Mouse (Mus musculus): ENCODE data around the gene Gm10959. TPM values are rescaled to one million over a fixed set of nuclear protein-coding genes. Genes with fewer than 3 reads are reported as not detected.
A peak's percentile ranks its signal among the peaks of the same experiment; 100 is the strongest.
"Not testable (repeated sequence)": the region's sequence is repeated elsewhere in the genome, so short reads cannot be mapped to it uniquely, and the experiment has no call there.

Gm10959 gene
- polyA plus RNA-seq (2012; rRNA removed): not detected in 2 replicates

DNA sequence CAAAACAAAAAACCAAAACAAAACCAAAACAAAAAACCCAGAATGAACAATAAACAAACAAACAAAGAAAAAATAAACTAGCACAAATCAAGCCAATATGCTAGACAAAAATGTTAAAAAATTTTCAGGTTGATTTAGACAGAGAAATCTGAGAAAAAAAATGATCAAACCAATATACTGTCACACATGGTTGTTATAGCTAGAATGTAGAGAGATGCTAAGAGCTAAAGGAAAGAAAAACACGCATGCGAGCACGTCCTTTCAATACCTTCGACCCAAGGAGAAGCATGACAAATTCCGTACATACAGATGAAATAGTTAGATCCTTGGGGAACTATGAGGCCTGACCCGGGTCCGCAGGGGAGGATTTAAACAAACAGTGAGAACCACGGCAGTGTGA is at the start of gene Gm10959:
Gm10959 (minus strand) TSS at position 101 of the 400 bp plus-strand sequence.
- H3K36me3 ChIP-seq (ENCODE audit: control insufficient read depth, insufficient read depth, low read length): no peaks in the 10 kb centered on the region
- TF ChIP-seq POLR2A (IDR thresholded peaks at IDR 0.05; ENCODE audit: low read depth, low read length): no peak
- TF ChIP-seq CTCF (conservative IDR thresholded peaks at IDR 0.05; ENCODE audit: insufficient read depth, insufficient read length, low read depth, low read length): no peak
- WGBS: 74% methylated on average over 8 of the region's 8 CpGs
- no peaks in the 10 kb centered on the region for H3K27me3 ChIP-seq (replicated peaks; ENCODE audit: control insufficient read depth, insufficient read depth, low read length)
- H3K4me3 ChIP-seq (ENCODE audit: insufficient read depth, low read depth, low read length): no peak within 1 kb of the TSS
- no peak for DNase-seq
- no peak within 1 kb of the TSS for H3K27ac ChIP-seq (ENCODE audit: insufficient read depth, low read depth, low read length)
- peaks cover 11% of the 10 kb centered on the region for H3K4me1 ChIP-seq (ENCODE audit: control insufficient read depth, insufficient read depth, low read length)

DNA sequence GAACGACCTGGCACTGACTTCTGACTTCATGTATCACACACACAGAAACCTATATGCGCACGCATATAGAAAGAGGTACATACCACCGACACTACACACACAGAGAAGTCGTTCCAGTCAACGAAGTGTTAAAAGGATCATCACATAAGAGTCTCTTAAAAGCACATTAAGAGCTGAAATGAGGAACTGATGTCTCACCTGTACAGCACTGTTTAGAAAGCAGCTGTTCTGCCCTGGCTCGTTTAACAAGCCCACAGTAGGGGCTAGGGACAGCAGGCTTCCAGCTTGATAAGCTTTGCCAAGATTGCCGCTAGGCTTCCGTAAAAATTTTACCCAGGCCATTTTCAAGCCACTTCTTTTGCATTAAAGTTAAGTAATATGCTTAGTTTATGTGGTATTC is 49.2 kb upstream of the Gm10959 start:
- no peaks in the 10 kb centered on the region for H3K27me3 ChIP-seq (replicated peaks; ENCODE audit: control insufficient read depth, insufficient read depth, low read length)
- no peak overlapping the region for H3K4me3 ChIP-seq (ENCODE audit: insufficient read depth, low read depth, low read length)
- TF ChIP-seq POLR2A (IDR thresholded peaks at IDR 0.05; ENCODE audit: low read depth, low read length) (no peak), CTCF (conservative IDR thresholded peaks at IDR 0.05; ENCODE audit: insufficient read depth, insufficient read length, low read depth, low read length) (no peak)
- no peaks in the 10 kb centered on the region for H3K4me1 ChIP-seq (ENCODE audit: control insufficient read depth, insufficient read depth, low read length)
- H3K27ac ChIP-seq (ENCODE audit: insufficient read depth, low read depth, low read length): no peak overlapping the region
- H3K36me3 ChIP-seq (ENCODE audit: control insufficient read depth, insufficient read depth, low read length): peaks cover 2% of the 10 kb centered on the region; the same call in 1 of the 2 replicates
- WGBS: 91% methylated on average over 9 of the region's 9 CpGs
- DNase-seq: no peak

DNA sequence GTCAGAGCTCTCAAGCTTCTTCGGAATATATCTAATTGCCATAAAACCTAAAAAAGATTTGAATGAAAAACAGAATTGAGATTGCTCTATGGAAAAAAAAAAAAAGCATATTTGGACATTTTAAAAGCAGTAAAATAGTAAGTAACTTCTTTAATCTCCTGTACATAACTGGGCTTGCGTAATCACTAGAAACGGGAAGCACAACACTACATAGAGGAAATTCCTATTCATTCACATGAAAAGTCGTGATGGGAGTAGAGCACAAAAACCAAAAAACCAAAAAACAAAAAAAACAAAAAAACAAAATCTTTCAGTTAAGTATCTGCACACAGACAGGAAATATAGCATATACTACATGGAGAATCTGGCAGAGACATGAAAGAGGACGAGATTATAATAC is 45.1 kb upstream of the Gm10959 start:
- no peaks in the 10 kb centered on the region for H3K27me3 ChIP-seq (replicated peaks; ENCODE audit: control insufficient read depth, insufficient read depth, low read length)
- H3K4me3 ChIP-seq (ENCODE audit: insufficient read depth, low read depth, low read length): no peak overlapping the region
- H3K36me3 ChIP-seq (ENCODE audit: control insufficient read depth, insufficient read depth, low read length): peaks cover 3% of the 10 kb centered on the region
- no peaks in the 10 kb centered on the region for H3K4me1 ChIP-seq (ENCODE audit: control insufficient read depth, insufficient read depth, low read length)
- H3K27ac ChIP-seq (ENCODE audit: insufficient read depth, low read depth, low read length): no peak overlapping the region
- WGBS: 80% methylated on average over 5 of the region's 5 CpGs
- DNase-seq: no peak
- TF ChIP-seq POLR2A (IDR thresholded peaks at IDR 0.05; ENCODE audit: low read depth, low read length) (no peak), CTCF (conservative IDR thresholded peaks at IDR 0.05; ENCODE audit: insufficient read depth, insufficient read length, low read depth, low read length) (no peak)

DNA sequence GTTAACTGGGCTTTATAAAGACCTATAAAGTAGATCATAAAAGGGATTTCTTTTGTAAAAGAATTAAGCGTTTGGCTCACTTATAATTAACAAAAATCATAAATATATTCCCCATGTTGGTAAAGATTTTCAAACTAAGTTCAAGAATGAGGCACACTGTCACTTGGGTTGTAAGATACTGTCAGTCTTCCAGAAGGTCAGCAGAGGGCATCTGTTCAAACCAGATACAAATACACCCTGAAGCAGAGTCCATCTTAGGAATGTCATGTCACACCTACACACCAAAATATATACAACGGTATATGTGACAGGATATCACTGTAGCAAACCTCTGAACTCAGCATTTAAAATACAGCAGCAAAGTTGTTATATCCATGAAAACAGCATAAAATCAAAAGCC is 31.0 kb upstream of the Gm10959 start:
- no peaks in the 10 kb centered on the region for H3K27me3 ChIP-seq (replicated peaks; ENCODE audit: control insufficient read depth, insufficient read depth, low read length)
- H3K4me3 ChIP-seq (ENCODE audit: insufficient read depth, low read depth, low read length): no peak overlapping the region
- H3K27ac ChIP-seq (ENCODE audit: insufficient read depth, low read depth, low read length): no peak overlapping the region
- no peak for DNase-seq
- no peaks in the 10 kb centered on the region; the same call in none of the 2 replicates for H3K36me3 ChIP-seq (ENCODE audit: control insufficient read depth, insufficient read depth, low read length)
- WGBS: 87% methylated on average over 2 of the region's 2 CpGs
- TF ChIP-seq CTCF (conservative IDR thresholded peaks at IDR 0.05; ENCODE audit: insufficient read depth, insufficient read length, low read depth, low read length) (no peak), POLR2A (IDR thresholded peaks at IDR 0.05; ENCODE audit: low read depth, low read length) (no peak)
- H3K4me1 ChIP-seq (ENCODE audit: control insufficient read depth, insufficient read depth, low read length): no peaks in the 10 kb centered on the region

DNA sequence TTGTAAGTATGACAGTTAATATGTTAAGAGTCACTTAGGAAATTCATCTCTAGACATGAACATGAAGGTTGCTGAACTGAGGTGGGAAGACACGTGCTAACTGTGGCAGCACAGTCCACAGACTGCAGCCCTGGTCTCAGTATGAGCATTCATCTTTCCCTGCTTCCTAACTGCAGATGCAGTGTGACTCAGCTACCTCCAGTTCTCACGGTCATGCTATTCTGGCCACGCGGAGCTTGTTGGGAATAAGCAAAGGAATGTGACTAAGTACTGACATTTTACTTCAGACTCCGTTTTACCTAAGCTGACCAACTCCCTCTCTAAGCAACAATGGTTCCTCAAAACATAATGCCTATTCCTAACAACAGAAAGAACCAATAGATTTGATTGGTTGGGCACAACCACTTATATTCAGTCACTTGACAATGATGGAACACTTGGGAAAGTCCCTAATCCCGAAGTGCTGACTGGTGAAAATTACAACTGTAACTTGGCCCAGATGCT is 24.3 kb upstream of the Gm10959 start:
- Histone ChIP-seq H3K27ac (ENCODE audit: insufficient read depth, low read depth, low read length) (no peak overlapping the region), H3K36me3 (ENCODE audit: control insufficient read depth, insufficient read depth, low read length) (no peaks in the 10 kb centered on the region; the same call in 1 of the 2 replicates), H3K4me3 (ENCODE audit: insufficient read depth, low read depth, low read length) (no peak overlapping the region), H3K27me3 (replicated peaks; ENCODE audit: control insufficient read depth, insufficient read depth, low read length) (no peaks in the 10 kb centered on the region), H3K4me1 (ENCODE audit: control insufficient read depth, insufficient read depth, low read length) (no peaks in the 10 kb centered on the region; the same call in 1 of the 2 replicates)
- TF ChIP-seq POLR2A (IDR thresholded peaks at IDR 0.05; ENCODE audit: low read depth, low read length): no peak
- no peak for TF ChIP-seq CTCF (conservative IDR thresholded peaks at IDR 0.05; ENCODE audit: insufficient read depth, insufficient read length, low read depth, low read length)
- no peak for DNase-seq
- 57% methylated on average over 6 of the region's 6 CpGs for WGBS

DNA sequence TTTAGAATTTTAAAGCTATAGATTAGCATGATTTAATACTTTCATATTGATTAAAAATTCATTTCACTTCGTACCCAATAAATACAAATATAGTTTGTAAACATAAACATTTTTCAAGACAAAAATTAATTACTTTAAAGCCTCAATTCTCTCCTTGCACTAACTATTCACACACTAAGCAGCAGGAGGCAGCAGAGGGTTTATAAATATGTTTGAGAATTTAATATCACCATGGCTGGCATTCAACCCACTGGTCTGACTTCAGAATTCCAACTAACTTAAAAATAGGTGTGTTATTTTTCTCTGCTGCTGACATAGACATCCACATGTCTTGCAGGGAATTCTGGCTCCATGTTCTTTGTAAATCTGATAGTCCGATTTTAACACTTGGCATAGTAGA is 20.1 kb upstream of the Gm10959 start:
- no peak overlapping the region for H3K27ac ChIP-seq (ENCODE audit: insufficient read depth, low read depth, low read length)
- 85% methylated on average over 2 of the region's 2 CpGs for WGBS
- H3K27me3 ChIP-seq (replicated peaks; ENCODE audit: control insufficient read depth, insufficient read depth, low read length): no peaks in the 10 kb centered on the region
- no peak for TF ChIP-seq POLR2A (IDR thresholded peaks at IDR 0.05; ENCODE audit: low read depth, low read length)
- no peak for TF ChIP-seq CTCF (conservative IDR thresholded peaks at IDR 0.05; ENCODE audit: insufficient read depth, insufficient read length, low read depth, low read length)
- no peak overlapping the region for H3K4me3 ChIP-seq (ENCODE audit: insufficient read depth, low read depth, low read length)
- peaks cover 4% of the 10 kb centered on the region; the same call in 1 of the 2 replicates for H3K36me3 ChIP-seq (ENCODE audit: control insufficient read depth, insufficient read depth, low read length)
- no peaks in the 10 kb centered on the region; the same call in 1 of the 2 replicates for H3K4me1 ChIP-seq (ENCODE audit: control insufficient read depth, insufficient read depth, low read length)
- DNase-seq: peak; percentile 39

DNA sequence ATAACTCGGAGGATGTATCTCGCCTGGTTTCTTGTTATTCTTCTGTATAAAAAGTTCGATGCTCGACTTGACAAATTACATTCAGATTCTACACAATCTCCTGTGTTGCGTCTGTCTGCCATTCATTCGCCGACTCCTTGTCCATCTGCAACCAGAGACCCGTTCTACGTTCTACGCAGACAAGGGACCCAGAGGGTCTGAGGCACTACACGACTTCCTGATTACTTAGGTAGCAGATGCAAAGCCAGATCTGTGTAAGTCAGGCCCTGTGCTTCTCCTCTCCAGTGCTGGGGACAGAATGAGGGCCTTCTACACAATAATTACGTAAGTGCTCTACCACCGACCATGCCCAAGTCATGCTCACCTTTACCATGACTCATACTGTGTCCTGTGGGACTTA is 18.0 kb upstream of the Gm10959 start:
- H3K27me3 ChIP-seq (replicated peaks; ENCODE audit: control insufficient read depth, insufficient read depth, low read length); H3K27ac ChIP-seq (ENCODE audit: insufficient read depth, low read depth, low read length); H3K36me3 ChIP-seq (ENCODE audit: control insufficient read depth, insufficient read depth, low read length); DNase-seq; H3K4me1 ChIP-seq (ENCODE audit: control insufficient read depth, insufficient read depth, low read length); H3K4me3 ChIP-seq (ENCODE audit: insufficient read depth, low read depth, low read length): not testable (repeated sequence)
- 90% methylated on average over 13 of the region's 13 CpGs for WGBS
